Mouse (Mus musculus): ENCODE results near the gene Spred1. TPM values are rescaled to one million over a fixed set of nuclear protein-coding genes. Genes with fewer than 3 reads are reported as not detected.

Spred1 gene
- polyA plus RNA-seq, 1 experiment from 2014 or later: 3.7 TPM

DNA sequence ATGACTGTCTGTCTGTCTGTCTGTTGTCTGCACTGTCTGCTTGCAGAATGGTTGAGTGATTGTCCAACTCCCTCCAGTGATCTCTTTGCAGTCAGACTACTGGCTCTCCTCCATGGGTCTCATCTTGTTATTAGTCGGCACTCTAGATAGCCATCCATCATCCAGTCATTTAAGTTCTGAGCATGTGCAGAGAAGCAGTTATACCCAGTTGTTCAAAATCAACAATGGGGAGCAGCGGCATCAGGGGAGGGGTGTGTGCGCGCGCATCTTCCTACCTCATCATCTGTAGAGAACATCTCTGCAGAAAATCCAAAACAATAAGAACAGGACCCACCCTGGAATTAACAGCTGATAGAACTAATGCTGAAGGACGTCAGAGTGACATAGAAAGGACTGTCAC lies 83.9 kb downstream of the Spred1 start:
- no peak for ATAC-seq (replicated peaks; ENCODE audit: extremely low read depth, insufficient read depth, low FRiP score)
- H3K9me3 ChIP-seq (replicated peaks; ENCODE audit: control insufficient read depth, low read length): no peaks in the 10 kb centered on the region
- no peak overlapping the region for H3K27ac ChIP-seq (ENCODE audit: low read length)
- H3K4me2 ChIP-seq (ENCODE audit: low read depth, low read length): no peak overlapping the region
- no peak overlapping the region for H3K4me3 ChIP-seq (ENCODE audit: low read length)
- H3K9ac ChIP-seq (ENCODE audit: low read length): no peak overlapping the region
- 77% methylated on average over 6 of the region's 6 CpGs for WGBS
- H3K4me1 ChIP-seq (ENCODE audit: control insufficient read depth, insufficient read depth, low read length): peaks cover 4% of the 10 kb centered on the region; the same call in 1 of the 2 replicates
- H3K27me3 ChIP-seq (ENCODE audit: control insufficient read depth, insufficient read depth, low read length): no peaks in the 10 kb centered on the region
- H3K36me3 ChIP-seq (ENCODE audit: control insufficient read depth, insufficient read depth): no peaks in the 10 kb centered on the region

DNA sequence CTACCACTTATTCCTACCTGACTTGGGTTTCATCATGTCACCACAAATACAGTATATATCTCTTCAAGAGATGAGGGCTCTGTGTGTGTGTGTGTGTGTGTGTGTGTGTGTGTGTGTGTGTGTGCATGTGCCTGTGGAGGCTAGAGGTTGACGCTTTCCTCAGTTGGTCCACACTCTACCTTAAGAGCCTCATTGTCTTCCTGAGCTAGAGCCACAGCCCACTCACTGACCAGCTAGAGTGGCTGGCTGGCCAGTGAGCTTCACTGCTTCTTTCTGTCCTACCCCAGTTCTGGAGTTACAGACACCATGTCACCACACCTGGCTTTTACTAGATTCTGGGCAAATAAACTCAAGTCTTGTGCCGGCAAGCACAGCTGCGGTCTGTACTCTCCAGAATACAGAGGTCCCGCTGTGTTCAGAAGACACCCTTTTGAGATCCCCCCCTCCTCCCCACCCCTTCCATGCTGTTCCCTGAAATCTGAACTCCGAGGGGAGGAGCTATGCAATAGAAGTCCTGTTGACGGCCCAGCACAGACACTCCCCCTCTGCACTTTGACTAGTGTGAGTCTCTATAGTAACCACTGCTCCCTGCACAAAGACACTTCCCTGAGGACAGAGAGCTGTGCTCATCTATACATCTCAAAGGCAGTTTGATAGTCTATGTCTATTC lies 89.4 kb downstream of the Spred1 start:
- ATAC-seq (replicated peaks; ENCODE audit: extremely low read depth, insufficient read depth, low FRiP score): peak; percentile 95
- Histone ChIP-seq H3K36me3 (ENCODE audit: control insufficient read depth, insufficient read depth) (no peaks in the 10 kb centered on the region), H3K4me2 (ENCODE audit: low read depth, low read length) (peak overlapping the region; percentile 62), H3K4me3 (ENCODE audit: low read length) (peak overlapping the region; percentile 35), H3K27ac (ENCODE audit: low read length) (no peak overlapping the region), H3K9me3 (replicated peaks; ENCODE audit: control insufficient read depth, low read length) (no peaks in the 10 kb centered on the region), H3K9ac (ENCODE audit: low read length) (no peak overlapping the region), H3K27me3 (ENCODE audit: control insufficient read depth, insufficient read depth, low read length) (no peaks in the 10 kb centered on the region), H3K4me1 (ENCODE audit: control insufficient read depth, insufficient read depth, low read length) (peaks cover 6% of the 10 kb centered on the region; the same call in 1 of the 2 replicates)
- 6% methylated on average over 6 of the region's 6 CpGs for WGBS

DNA sequence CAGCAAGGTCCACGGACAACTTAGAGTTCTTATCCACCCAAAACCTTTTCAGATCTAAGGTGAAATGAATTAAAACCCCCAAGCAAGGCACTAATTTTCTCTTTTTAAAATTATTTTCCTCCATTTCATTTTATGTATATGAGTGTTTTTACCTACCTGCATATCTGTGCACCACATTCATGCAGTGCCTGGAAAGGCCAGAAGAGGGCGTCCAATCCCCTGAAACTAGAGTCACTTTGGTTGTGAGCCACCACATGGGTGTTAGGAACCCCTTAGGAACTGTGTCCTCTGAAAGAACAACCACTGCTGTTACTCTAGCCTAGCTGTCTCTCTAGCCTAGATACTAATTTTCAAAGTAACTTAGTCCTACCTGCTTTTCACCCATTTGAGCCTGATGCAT lies 95.0 kb downstream of the Spred1 start:
- WGBS: 67% methylated on average over 2 of the region's 2 CpGs
- Histone ChIP-seq H3K9me3 (replicated peaks; ENCODE audit: control insufficient read depth, low read length) (no peaks in the 10 kb centered on the region), H3K4me2 (ENCODE audit: low read depth, low read length) (no peak overlapping the region), H3K27me3 (ENCODE audit: control insufficient read depth, insufficient read depth, low read length) (no peaks in the 10 kb centered on the region), H3K9ac (ENCODE audit: low read length) (no peak overlapping the region), H3K4me1 (ENCODE audit: control insufficient read depth, insufficient read depth, low read length) (no peaks in the 10 kb centered on the region), H3K27ac (ENCODE audit: low read length) (no peak overlapping the region), H3K36me3 (ENCODE audit: control insufficient read depth, insufficient read depth) (no peaks in the 10 kb centered on the region), H3K4me3 (ENCODE audit: low read length) (no peak overlapping the region)
- ATAC-seq (replicated peaks; ENCODE audit: extremely low read depth, insufficient read depth, low FRiP score): no peak

DNA sequence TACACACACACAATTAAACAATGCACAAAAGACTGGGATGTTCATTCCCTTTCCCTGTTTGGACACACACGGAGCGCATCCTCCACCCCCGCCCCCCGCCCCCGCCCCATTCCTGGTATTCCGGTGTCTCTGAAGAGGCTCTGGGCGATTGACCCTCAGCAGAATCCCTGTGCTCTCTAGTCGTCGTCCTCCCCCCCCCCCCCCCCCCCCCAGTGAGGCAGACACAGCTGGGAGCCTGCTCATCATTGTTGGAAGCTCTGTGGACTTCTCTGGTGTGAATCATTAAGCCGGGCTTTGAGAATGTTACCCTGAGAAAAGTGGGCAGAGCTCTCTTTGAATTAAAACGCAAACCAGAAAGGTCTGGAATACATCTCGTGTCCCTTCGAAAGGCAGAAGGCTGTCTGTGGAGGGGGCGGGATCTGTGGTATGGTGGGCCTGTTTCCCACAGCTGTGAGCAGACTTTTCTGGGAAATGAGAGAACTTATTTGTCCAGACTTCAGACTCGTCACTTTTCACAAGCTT lies 96.6 kb downstream of the Spred1 start:
- no peak for ATAC-seq (replicated peaks; ENCODE audit: extremely low read depth, insufficient read depth, low FRiP score)

DNA sequence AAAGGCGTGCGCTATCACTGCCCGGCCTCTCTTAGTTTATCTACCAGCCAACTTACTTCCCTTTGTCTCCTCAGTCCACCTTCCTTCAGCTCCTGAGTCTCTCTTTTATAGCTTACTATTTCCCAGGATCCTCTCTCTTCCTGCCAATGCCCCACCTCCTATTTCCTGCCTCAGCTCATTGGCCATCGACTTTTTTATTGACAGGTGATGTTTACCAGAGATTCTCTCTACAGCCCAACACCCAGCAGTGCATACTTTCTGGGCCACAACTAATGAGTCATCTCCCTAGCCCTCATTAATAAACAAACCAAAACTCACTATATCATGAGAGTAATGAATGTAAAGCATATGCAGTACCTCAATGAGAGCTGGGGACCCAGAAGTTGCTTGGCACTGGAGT lies 98.4 kb downstream of the Spred1 start:
- no peak overlapping the region for H3K9ac ChIP-seq (ENCODE audit: low read length)
- WGBS: 90% methylated on average over 4 of the region's 4 CpGs
- ATAC-seq (replicated peaks; ENCODE audit: extremely low read depth, insufficient read depth, low FRiP score): no peak
- no peaks in the 10 kb centered on the region for H3K4me1 ChIP-seq (ENCODE audit: control insufficient read depth, insufficient read depth, low read length)
- no peaks in the 10 kb centered on the region for H3K36me3 ChIP-seq (ENCODE audit: control insufficient read depth, insufficient read depth)
- no peak overlapping the region for H3K4me2 ChIP-seq (ENCODE audit: low read depth, low read length)
- no peak overlapping the region for H3K4me3 ChIP-seq (ENCODE audit: low read length)
- no peaks in the 10 kb centered on the region for H3K9me3 ChIP-seq (replicated peaks; ENCODE audit: control insufficient read depth, low read length)
- no peak overlapping the region for H3K27ac ChIP-seq (ENCODE audit: low read length)
- no peaks in the 10 kb centered on the region for H3K27me3 ChIP-seq (ENCODE audit: control insufficient read depth, insufficient read depth, low read length)

More for the DNA sequence above, 96.6 kb downstream of the Spred1 start:
- H3K9me3 ChIP-seq (replicated peaks; ENCODE audit: control insufficient read depth, low read length): no peaks in the 10 kb centered on the region
- no peaks in the 10 kb centered on the region for H3K27me3 ChIP-seq (ENCODE audit: control insufficient read depth, insufficient read depth, low read length)
- no peaks in the 10 kb centered on the region for H3K36me3 ChIP-seq (ENCODE audit: control insufficient read depth, insufficient read depth)
- no peak overlapping the region for H3K9ac ChIP-seq (ENCODE audit: low read length)
- no peak overlapping the region for H3K27ac ChIP-seq (ENCODE audit: low read length)
- H3K4me1 ChIP-seq (ENCODE audit: control insufficient read depth, insufficient read depth, low read length): no peaks in the 10 kb centered on the region
- H3K4me3 ChIP-seq (ENCODE audit: low read length): no peak overlapping the region
- H3K4me2 ChIP-seq (ENCODE audit: low read depth, low read length): no peak overlapping the region
- 24% methylated on average over 13 of the region's 15 CpGs for WGBS

DNA sequence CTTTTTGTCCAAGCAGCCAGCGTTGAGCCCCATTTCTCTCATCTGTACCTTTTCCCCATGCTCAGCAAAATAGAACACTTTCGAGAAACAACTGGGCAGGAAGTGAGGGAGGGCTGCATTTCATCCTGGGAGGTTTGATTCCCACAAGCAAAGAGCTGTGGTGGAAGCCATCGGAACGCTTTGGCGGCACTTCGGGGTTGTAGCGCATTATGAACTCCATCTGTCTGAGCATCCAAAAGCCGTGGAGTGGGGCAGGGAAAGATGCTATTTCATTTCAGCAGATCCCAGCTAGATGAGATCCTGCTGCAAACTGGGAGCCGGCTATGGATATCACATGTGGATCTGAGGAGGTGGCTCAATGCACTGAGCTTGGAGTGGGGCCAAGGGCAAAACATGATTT lies 101.5 kb downstream of the Spred1 start:
- no peaks in the 10 kb centered on the region for H3K4me1 ChIP-seq (ENCODE audit: control insufficient read depth, insufficient read depth, low read length)
- no peak overlapping the region for H3K4me3 ChIP-seq (ENCODE audit: low read length)
- H3K9me3 ChIP-seq (replicated peaks; ENCODE audit: control insufficient read depth, low read length): no peaks in the 10 kb centered on the region
- ATAC-seq (replicated peaks; ENCODE audit: extremely low read depth, insufficient read depth, low FRiP score): no peak
- H3K4me2 ChIP-seq (ENCODE audit: low read depth, low read length): no peak overlapping the region
- H3K27me3 ChIP-seq (ENCODE audit: control insufficient read depth, insufficient read depth, low read length): no peaks in the 10 kb centered on the region
- no peak overlapping the region for H3K27ac ChIP-seq (ENCODE audit: low read length)
- H3K36me3 ChIP-seq (ENCODE audit: control insufficient read depth, insufficient read depth): no peaks in the 10 kb centered on the region
- no peak overlapping the region for H3K9ac ChIP-seq (ENCODE audit: low read length)
- 71% methylated on average over 9 of the region's 9 CpGs for WGBS

DNA sequence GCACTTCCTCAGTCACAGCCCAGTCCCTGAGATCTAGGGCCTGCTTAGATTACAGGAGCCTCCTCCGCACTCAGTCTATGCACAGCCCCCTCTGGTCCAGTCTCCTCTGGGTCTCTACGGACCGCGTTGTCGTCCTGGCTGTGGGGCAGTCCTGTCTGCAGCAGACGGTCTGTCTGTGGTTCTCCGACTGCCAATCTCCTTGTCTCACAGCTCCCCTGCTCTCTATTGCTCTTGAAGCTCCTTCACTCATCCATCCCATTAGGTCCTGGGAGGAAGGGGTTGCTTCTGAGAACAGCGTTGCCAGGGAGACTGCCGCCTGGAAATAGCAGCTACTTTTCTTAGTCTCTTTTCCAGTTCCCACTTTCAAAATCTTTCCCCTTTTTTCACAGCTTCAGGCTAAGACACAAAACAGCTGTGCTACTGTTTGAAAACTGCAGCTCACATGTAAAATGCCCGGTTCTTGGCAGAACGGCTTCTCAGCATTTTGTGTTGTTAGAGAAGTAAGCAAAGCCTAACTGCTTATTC lies 107.5 kb downstream of the Spred1 start:
- Histone ChIP-seq H3K27me3 (ENCODE audit: control insufficient read depth, insufficient read depth, low read length) (peaks cover 2% of the 10 kb centered on the region; the same call in 1 of the 2 replicates), H3K4me2 (ENCODE audit: low read depth, low read length) (no peak overlapping the region)
- 41% methylated on average over 11 of the region's 11 CpGs for WGBS

DNA sequence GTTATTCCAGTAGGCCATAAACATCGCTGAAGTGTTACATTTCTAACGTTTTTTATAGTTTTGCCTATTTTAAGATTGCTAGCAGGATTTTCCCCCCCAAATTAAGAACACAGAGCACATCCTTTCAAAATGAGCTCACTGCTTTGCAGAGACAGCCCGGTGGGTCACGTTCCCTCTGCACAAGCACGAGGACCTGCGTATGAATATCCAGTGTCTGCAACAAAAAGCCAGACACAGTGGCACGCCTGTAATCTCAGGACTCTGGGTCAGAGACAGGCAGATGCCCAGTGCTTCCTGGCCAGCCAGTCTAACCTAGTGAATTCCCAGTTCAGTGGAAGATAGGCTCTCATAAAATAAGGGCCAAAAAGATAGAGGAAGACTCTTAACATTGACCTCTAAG lies 109.1 kb downstream of the Spred1 start:
- no peak for ATAC-seq (replicated peaks; ENCODE audit: extremely low read depth, insufficient read depth, low FRiP score)
- peaks cover 2% of the 10 kb centered on the region; the same call in 1 of the 2 replicates for H3K27me3 ChIP-seq (ENCODE audit: control insufficient read depth, insufficient read depth, low read length)
- H3K4me2 ChIP-seq (ENCODE audit: low read depth, low read length): no peak overlapping the region
- no peaks in the 10 kb centered on the region for H3K4me1 ChIP-seq (ENCODE audit: control insufficient read depth, insufficient read depth, low read length)
- 74% methylated on average over 7 of the region's 7 CpGs for WGBS
- H3K36me3 ChIP-seq (ENCODE audit: control insufficient read depth, insufficient read depth): no peaks in the 10 kb centered on the region
- no peak overlapping the region for H3K27ac ChIP-seq (ENCODE audit: low read length)
- no peaks in the 10 kb centered on the region for H3K9me3 ChIP-seq (replicated peaks; ENCODE audit: control insufficient read depth, low read length)
- H3K4me3 ChIP-seq (ENCODE audit: low read length): no peak overlapping the region
- H3K9ac ChIP-seq (ENCODE audit: low read length): no peak overlapping the region

More for the DNA sequence above, 107.5 kb downstream of the Spred1 start:
- Histone ChIP-seq H3K4me1 (ENCODE audit: control insufficient read depth, insufficient read depth, low read length) (no peaks in the 10 kb centered on the region), H3K4me3 (ENCODE audit: low read length) (no peak overlapping the region), H3K36me3 (ENCODE audit: control insufficient read depth, insufficient read depth) (no peaks in the 10 kb centered on the region), H3K27ac (ENCODE audit: low read length) (no peak overlapping the region), H3K9me3 (replicated peaks; ENCODE audit: control insufficient read depth, low read length) (no peaks in the 10 kb centered on the region), H3K9ac (ENCODE audit: low read length) (no peak overlapping the region)
- no peak for ATAC-seq (replicated peaks; ENCODE audit: extremely low read depth, insufficient read depth, low FRiP score)

DNA sequence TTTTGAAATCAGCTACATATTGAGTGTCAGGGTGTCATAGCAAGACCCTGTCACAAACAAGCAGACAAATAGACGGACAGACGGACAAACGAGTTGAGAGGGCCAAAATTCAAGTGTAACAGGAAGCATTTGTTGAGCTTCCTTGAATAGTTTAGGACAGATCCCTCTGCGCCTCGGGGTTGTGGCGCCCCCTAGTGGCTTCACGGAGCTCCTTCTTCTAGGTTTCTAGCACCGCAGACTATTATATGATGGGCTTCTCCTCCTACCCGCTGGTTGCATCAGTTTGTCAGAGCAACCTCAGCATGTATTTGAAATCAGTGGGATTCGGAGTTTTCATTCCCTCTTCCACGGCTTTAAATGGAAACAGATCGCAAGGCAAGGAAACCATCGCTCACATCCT lies 110.1 kb downstream of the Spred1 start:
- H3K27ac ChIP-seq (ENCODE audit: low read length): no peak overlapping the region
- H3K4me1 ChIP-seq (ENCODE audit: control insufficient read depth, insufficient read depth, low read length): no peaks in the 10 kb centered on the region
- no peak for ATAC-seq (replicated peaks; ENCODE audit: extremely low read depth, insufficient read depth, low FRiP score)
- H3K9me3 ChIP-seq (replicated peaks; ENCODE audit: control insufficient read depth, low read length): no peaks in the 10 kb centered on the region
- WGBS: 4% methylated on average over 13 of the region's 13 CpGs
- peaks cover 2% of the 10 kb centered on the region; the same call in 1 of the 2 replicates for H3K27me3 ChIP-seq (ENCODE audit: control insufficient read depth, insufficient read depth, low read length)
- H3K4me2 ChIP-seq (ENCODE audit: low read depth, low read length): no peak overlapping the region
- H3K9ac ChIP-seq (ENCODE audit: low read length): no peak overlapping the region
- no peak overlapping the region for H3K4me3 ChIP-seq (ENCODE audit: low read length)
- H3K36me3 ChIP-seq (ENCODE audit: control insufficient read depth, insufficient read depth): no peaks in the 10 kb centered on the region

All from heart, embryonic 16.5 days (tissue).